Mouse (Mus musculus): ENCODE measurements at regions not wholly inside any gene's neighbourhood (a gene's known extent, or its start where the extent isn't known, plus 50 kb on each side); places are given as distances from the start of the nearest gene placed in this dataset.
A peak's percentile ranks its signal among the peaks of the same experiment; 100 is the strongest.

- H3K27ac ChIP-seq (ENCODE audit: control insufficient read depth, insufficient read depth, low read length), result no peak overlapping the region
- TF ChIP-seq CTCF (IDR thresholded peaks at IDR 0.05; ENCODE audit: borderline replicate concordance, control insufficient read depth, extremely low read depth, insufficient read depth, low read length, poor library complexity) (no peak), POLR2A (IDR thresholded peaks at IDR 0.05; ENCODE audit: control insufficient read depth, extremely low read depth, insufficient read depth, low read length, poor library complexity) (no peak)
- no peaks in the 10 kb centered on the region for H3K36me3 ChIP-seq (ENCODE audit: control insufficient read depth, insufficient read depth, low read length)
- WGBS, result 95% methylated on average over 6 of the region's 6 CpGs
- H3K4me3 ChIP-seq (ENCODE audit: control insufficient read depth, insufficient read depth, low read length), result no peak overlapping the region
- no peaks in the 10 kb centered on the region for H3K27me3 ChIP-seq (ENCODE audit: control insufficient read depth, insufficient read depth, low read length)
- peaks cover 26% of the 10 kb centered on the region for H3K4me1 ChIP-seq (replicated peaks; ENCODE audit: control insufficient read depth, insufficient read depth, low read length)
- no peak for DNase-seq
These were observed 58.1 kb upstream of the Lmo2 start for GRCm38 (mm10) chr2:103899713-103900112.

GRCm38 (mm10) chr2:103900384-103900783 lies 57.4 kb upstream of the Lmo2 start:
- H3K4me1 ChIP-seq (replicated peaks; ENCODE audit: control insufficient read depth, insufficient read depth, low read length), result peaks cover 26% of the 10 kb centered on the region
- no peak for DNase-seq
- no peak for TF ChIP-seq CTCF (IDR thresholded peaks at IDR 0.05; ENCODE audit: borderline replicate concordance, control insufficient read depth, extremely low read depth, insufficient read depth, low read length, poor library complexity)
- TF ChIP-seq POLR2A (IDR thresholded peaks at IDR 0.05; ENCODE audit: control insufficient read depth, extremely low read depth, insufficient read depth, low read length, poor library complexity), result no peak
- H3K4me3 ChIP-seq (ENCODE audit: control insufficient read depth, insufficient read depth, low read length), result no peak overlapping the region
- H3K36me3 ChIP-seq (ENCODE audit: control insufficient read depth, insufficient read depth, low read length), result no peaks in the 10 kb centered on the region
- 74% methylated on average over 5 of the region's 5 CpGs for WGBS
- no peak overlapping the region for H3K27ac ChIP-seq (ENCODE audit: control insufficient read depth, insufficient read depth, low read length)
- no peaks in the 10 kb centered on the region for H3K27me3 ChIP-seq (ENCODE audit: control insufficient read depth, insufficient read depth, low read length)

GRCm38 (mm10) chr2:103901457-103901856 lies 56.3 kb upstream of the Lmo2 start:
- H3K36me3 ChIP-seq (ENCODE audit: control insufficient read depth, insufficient read depth, low read length), result no peaks in the 10 kb centered on the region
- peak overlapping the region; percentile 7; the same call in 1 of the 2 replicates for H3K27ac ChIP-seq (ENCODE audit: control insufficient read depth, insufficient read depth, low read length)
- no peak for DNase-seq
- peaks cover 26% of the 10 kb centered on the region for H3K4me1 ChIP-seq (replicated peaks; ENCODE audit: control insufficient read depth, insufficient read depth, low read length)
- H3K27me3 ChIP-seq (ENCODE audit: control insufficient read depth, insufficient read depth, low read length), result no peaks in the 10 kb centered on the region
- no peak overlapping the region for H3K4me3 ChIP-seq (ENCODE audit: control insufficient read depth, insufficient read depth, low read length)
- 89% methylated on average over 1 of the region's 1 CpGs for WGBS
- no peak for TF ChIP-seq CTCF (IDR thresholded peaks at IDR 0.05; ENCODE audit: borderline replicate concordance, control insufficient read depth, extremely low read depth, insufficient read depth, low read length, poor library complexity)
- no peak for TF ChIP-seq POLR2A (IDR thresholded peaks at IDR 0.05; ENCODE audit: control insufficient read depth, extremely low read depth, insufficient read depth, low read length, poor library complexity)

GRCm38 (mm10) chr2:103902777-103903176 lies 55.0 kb upstream of the Lmo2 start:
- Histone ChIP-seq H3K36me3 (ENCODE audit: control insufficient read depth, insufficient read depth, low read length) (no peaks in the 10 kb centered on the region), H3K4me3 (ENCODE audit: control insufficient read depth, insufficient read depth, low read length) (no peak overlapping the region), H3K4me1 (replicated peaks; ENCODE audit: control insufficient read depth, insufficient read depth, low read length) (peaks cover 26% of the 10 kb centered on the region), H3K27ac (ENCODE audit: control insufficient read depth, insufficient read depth, low read length) (no peak overlapping the region), H3K27me3 (ENCODE audit: control insufficient read depth, insufficient read depth, low read length) (no peaks in the 10 kb centered on the region)
- DNase-seq, result no peak
- TF ChIP-seq CTCF (IDR thresholded peaks at IDR 0.05; ENCODE audit: borderline replicate concordance, control insufficient read depth, extremely low read depth, insufficient read depth, low read length, poor library complexity) (no peak), POLR2A (IDR thresholded peaks at IDR 0.05; ENCODE audit: control insufficient read depth, extremely low read depth, insufficient read depth, low read length, poor library complexity) (no peak)
- WGBS, result 77% methylated on average over 11 of the region's 11 CpGs

GRCm38 (mm10) chr2:103905681-103906080 lies 52.1 kb upstream of the Lmo2 start:
- H3K27ac ChIP-seq (ENCODE audit: control insufficient read depth, insufficient read depth, low read length), result no peak overlapping the region
- DNase-seq, result no peak
- peaks cover 23% of the 10 kb centered on the region for H3K4me1 ChIP-seq (replicated peaks; ENCODE audit: control insufficient read depth, insufficient read depth, low read length)
- H3K4me3 ChIP-seq (ENCODE audit: control insufficient read depth, insufficient read depth, low read length), result no peak overlapping the region
- no peak for TF ChIP-seq POLR2A (IDR thresholded peaks at IDR 0.05; ENCODE audit: control insufficient read depth, extremely low read depth, insufficient read depth, low read length, poor library complexity)
- TF ChIP-seq CTCF (IDR thresholded peaks at IDR 0.05; ENCODE audit: borderline replicate concordance, control insufficient read depth, extremely low read depth, insufficient read depth, low read length, poor library complexity), result no peak
- no peaks in the 10 kb centered on the region for H3K27me3 ChIP-seq (ENCODE audit: control insufficient read depth, insufficient read depth, low read length)
- no peaks in the 10 kb centered on the region for H3K36me3 ChIP-seq (ENCODE audit: control insufficient read depth, insufficient read depth, low read length)
- 95% methylated on average over 1 of the region's 1 CpGs for WGBS

- no peak for TF ChIP-seq CTCF (IDR thresholded peaks at IDR 0.05; ENCODE audit: borderline replicate concordance, control insufficient read depth, extremely low read depth, insufficient read depth, low read length, poor library complexity)
- no peak for TF ChIP-seq POLR2A (IDR thresholded peaks at IDR 0.05; ENCODE audit: control insufficient read depth, extremely low read depth, insufficient read depth, low read length, poor library complexity)
- Histone ChIP-seq H3K4me3 (ENCODE audit: control insufficient read depth, insufficient read depth, low read length) (no peak overlapping the region), H3K4me1 (replicated peaks; ENCODE audit: control insufficient read depth, insufficient read depth, low read length) (peaks cover 13% of the 10 kb centered on the region), H3K27ac (ENCODE audit: control insufficient read depth, insufficient read depth, low read length) (no peak overlapping the region), H3K36me3 (ENCODE audit: control insufficient read depth, insufficient read depth, low read length) (no peaks in the 10 kb centered on the region), H3K27me3 (ENCODE audit: control insufficient read depth, insufficient read depth, low read length) (no peaks in the 10 kb centered on the region)
- DNase-seq, result no peak
- WGBS, result 48% methylated on average over 2 of the region's 2 CpGs
These were observed 51.1 kb upstream of the Lmo2 start for GRCm38 (mm10) chr2:103906581-103907184.
